Mouse (Mus musculus) heart, embryonic 11.5 days (tissue): Measurements from ENCODE around the gene Fam69a. TPM values are rescaled to one million over a fixed set of nuclear protein-coding genes. Genes with fewer than 3 reads are reported as not detected.

Source experiments
- ATAC-seq: fragments of 200-750 bp; cut with Nextera tagmentation; replicated peaks from 2 replicates; pipeline ENCODE4 v1.8.0; 2017; ENCODE audit warnings: moderate library complexity; ENCODE audit not compliant: insufficient number of reproducible peaks, low FRiP score, low TSS enrichment
- H3K27ac ChIP-seq: fragments of 300-500 bp; sonication (generic); 2 replicates; pipeline ENCODE4 v1.5.1; 2014; ENCODE audit warnings: mild to moderate bottlenecking, low read depth, low read length
- H3K27me3 ChIP-seq: fragments of 300-500 bp; sonication (generic); 2 replicates; pipeline ENCODE4 v1.6.1; 2014; ENCODE audit warnings: mild to moderate bottlenecking, low read length, mixed read lengths; ENCODE audit not compliant: control insufficient read depth, insufficient read depth
- H3K36me3 ChIP-seq: fragments of 300-500 bp; sonication (generic); 2 replicates; pipeline ENCODE4 v1.6.1; 2014; ENCODE audit warnings: mild to moderate bottlenecking, low read length, moderate library complexity, mixed read lengths; ENCODE audit not compliant: control insufficient read depth, insufficient read depth
- H3K4me1 ChIP-seq: fragments of 300-500 bp; sonication (generic); 2 replicates; pipeline ENCODE4 v1.6.1; 2014; ENCODE audit warnings: low read length; ENCODE audit not compliant: control insufficient read depth, insufficient read depth
- H3K4me2 ChIP-seq: fragments of 300-500 bp; sonication (generic); 2 replicates; pipeline ENCODE4 v1.6.1; 2014; ENCODE audit warnings: mild to moderate bottlenecking, moderate library complexity
- H3K4me3 ChIP-seq: fragments of 300-500 bp; sonication (generic); 2 replicates; pipeline ENCODE4 v1.5.1; 2014; ENCODE audit warnings: low read depth, low read length
- H3K9ac ChIP-seq: fragments of 300-500 bp; sonication (generic); 2 replicates; pipeline ENCODE4 v1.6.1; 2014; ENCODE audit warnings: mild to moderate bottlenecking, low read depth, low read length, moderate library complexity
- H3K9me3 ChIP-seq: fragments of 300-500 bp; sonication (generic); replicated peaks from 2 replicates; pipeline ENCODE4 v1.6.1; 2016; ENCODE audit warnings: low read length; ENCODE audit not compliant: control insufficient read depth
- WGBS: fragments of 180-500 bp; shearing (Covaris S2); extraction: QIAGEN DNeasy Blood & Tissue Kit; methylation state at CpG from one replicate; pipeline ENCODE4 v1.1.7; 2014; ENCODE audit not compliant: insufficient replicate concordance; 5-methylcytosine and 5-hydroxymethylcytosine counted together
- polyA plus RNA-seq: library from polyadenylated mRNA; unstranded; fragments of >200 nt; fragmentation: Nextera tagmentation; extraction: Ambion mirVana; gene quantifications from 2 replicates; pipeline ENCODE4 v1.2.1, GENCODE M21; 2014

The Fam69a gene
- polyA plus RNA-seq, 1 experiment from 2014 or later = 20.0 TPM

DNA sequence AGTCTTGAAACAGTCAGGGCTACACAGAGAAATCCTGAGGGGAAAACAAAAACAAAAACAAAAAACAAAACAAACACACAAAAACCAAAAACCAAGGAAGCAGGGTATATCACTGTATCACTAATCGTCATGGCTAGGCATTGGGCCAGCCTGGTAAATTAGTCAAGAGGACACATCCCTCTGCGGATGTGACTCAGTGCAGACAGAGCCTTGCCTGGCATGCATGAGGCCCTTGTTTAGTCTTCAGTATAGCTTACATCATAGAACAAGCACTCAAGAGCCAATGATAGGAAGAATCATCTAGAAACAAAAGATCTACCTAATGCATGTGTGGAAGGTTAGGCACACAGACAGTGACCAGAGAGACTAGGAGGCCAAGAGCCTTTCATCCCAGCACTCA lies 9.1 kb upstream of the Fam69a start:
- WGBS = 68% methylated on average over 2 of the region's 2 CpGs
- no peak overlapping the region for H3K9ac ChIP-seq
- no peaks in the 10 kb centered on the region for H3K4me1 ChIP-seq
- H3K4me2 ChIP-seq = no peak overlapping the region
- H3K27ac ChIP-seq = no peak overlapping the region
- no peaks in the 10 kb centered on the region for H3K9me3 ChIP-seq
- no peaks in the 10 kb centered on the region for H3K36me3 ChIP-seq
- no peak for ATAC-seq
- no peak overlapping the region for H3K4me3 ChIP-seq
- no peaks in the 10 kb centered on the region for H3K27me3 ChIP-seq

DNA sequence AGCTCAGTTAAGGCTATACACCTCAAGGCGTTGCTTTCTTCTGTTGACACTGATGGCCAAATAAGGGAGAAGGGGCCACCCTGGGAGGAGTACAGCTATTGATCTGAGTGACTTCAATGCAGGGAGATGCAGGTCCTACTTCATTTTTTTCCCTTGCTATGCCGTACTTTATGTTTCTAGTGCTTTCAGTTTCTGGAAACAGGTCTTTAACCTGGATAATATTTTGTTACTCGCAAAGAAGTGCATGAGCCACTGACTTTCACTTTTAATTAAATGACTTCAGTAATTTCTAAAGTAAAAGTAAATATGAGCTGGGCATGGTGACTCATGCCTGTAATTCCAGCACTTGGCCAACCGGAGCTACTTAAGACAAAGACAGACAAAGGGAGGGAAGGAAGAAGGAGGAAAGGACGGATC lies 958 bp upstream of the Fam69a start:
- peak overlapping the region; percentile 86 for H3K27ac ChIP-seq
- peak overlapping the region; percentile 81 for H3K9ac ChIP-seq
- H3K4me3 ChIP-seq = peak overlapping the region; percentile 84
- no peaks in the 10 kb centered on the region for H3K36me3 ChIP-seq
- peak overlapping the region; percentile 92 for H3K4me2 ChIP-seq
- no peaks in the 10 kb centered on the region for H3K27me3 ChIP-seq
- no peaks in the 10 kb centered on the region for H3K4me1 ChIP-seq
- no peaks in the 10 kb centered on the region for H3K9me3 ChIP-seq
- WGBS = 16% methylated on average over 5 of the region's 5 CpGs
- no peak for ATAC-seq

DNA sequence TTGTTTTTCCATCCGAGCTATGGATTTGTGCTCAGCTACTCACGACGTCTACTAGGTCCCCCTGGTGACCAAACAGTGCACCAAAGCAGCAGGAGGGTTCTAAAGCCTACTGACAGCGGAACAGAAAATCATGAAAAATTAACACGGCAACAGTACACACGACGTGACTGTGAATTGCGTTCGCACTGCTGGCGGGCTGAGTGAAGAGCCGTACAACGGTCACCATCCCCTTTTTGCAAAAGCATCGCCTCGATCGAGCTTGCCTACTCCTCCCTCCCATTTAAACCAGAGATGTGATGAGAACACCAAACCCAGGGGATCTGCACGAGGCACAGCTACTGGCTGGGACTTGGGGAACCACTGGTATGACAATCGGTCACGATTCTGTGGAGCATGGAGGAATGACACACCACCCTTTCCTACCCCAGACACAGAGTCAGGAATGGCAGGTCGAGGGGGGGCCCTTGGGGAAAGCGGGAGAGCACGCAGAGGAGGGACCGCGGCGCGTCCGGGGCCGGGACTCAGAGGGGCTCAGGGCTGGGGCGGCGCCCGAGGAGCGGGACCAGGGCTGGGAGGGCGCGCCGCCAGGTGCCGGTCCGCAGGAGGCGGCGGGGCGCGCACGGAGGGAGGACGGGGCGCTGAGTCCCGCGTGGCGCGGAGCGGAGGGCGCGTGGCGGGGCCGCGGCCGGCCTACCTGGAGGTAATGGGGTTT lies 474 bp downstream of the Fam69a start:
- no peaks in the 10 kb centered on the region for H3K4me1 ChIP-seq
- peak overlapping the region; percentile 84 for H3K27ac ChIP-seq
- H3K9ac ChIP-seq = peak overlapping the region; percentile 86
- no peaks in the 10 kb centered on the region for H3K9me3 ChIP-seq
- H3K27me3 ChIP-seq = no peaks in the 10 kb centered on the region
- ATAC-seq = peak; percentile 83
- no peaks in the 10 kb centered on the region for H3K36me3 ChIP-seq
- peak overlapping the region; percentile 92 for H3K4me2 ChIP-seq
- 1% methylated on average over 39 of the region's 54 CpGs for WGBS
- H3K4me3 ChIP-seq = peak overlapping the region; percentile 84

DNA sequence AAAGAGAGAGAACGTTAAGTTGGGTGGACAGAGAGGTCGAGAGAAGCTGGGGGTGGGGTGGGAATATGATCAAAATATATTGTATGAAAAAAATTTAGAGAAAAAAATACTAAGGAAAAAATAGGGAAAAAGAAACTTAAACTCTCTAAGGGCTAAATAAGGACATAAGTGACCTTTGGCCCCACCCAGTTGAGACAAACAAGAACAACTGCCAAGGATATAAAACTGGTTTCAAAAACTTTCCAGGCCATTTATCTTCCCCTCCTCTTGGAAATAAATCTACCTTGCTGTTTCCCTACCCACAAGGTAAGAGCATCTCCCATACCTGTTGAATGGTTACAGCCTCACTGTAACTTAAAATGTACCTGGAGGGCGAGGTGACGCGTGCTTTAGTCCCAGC lies 2.9 kb downstream of the Fam69a start:
- WGBS = 91% methylated on average over 5 of the region's 5 CpGs
- Histone ChIP-seq H3K36me3 (no peaks in the 10 kb centered on the region), H3K9me3 (no peaks in the 10 kb centered on the region), H3K27me3 (no peaks in the 10 kb centered on the region), H3K4me1 (no peaks in the 10 kb centered on the region), H3K9ac (no peak overlapping the region), H3K4me3 (no peak overlapping the region), H3K27ac (no peak overlapping the region), H3K4me2 (no peak overlapping the region)
- ATAC-seq = no peak

DNA sequence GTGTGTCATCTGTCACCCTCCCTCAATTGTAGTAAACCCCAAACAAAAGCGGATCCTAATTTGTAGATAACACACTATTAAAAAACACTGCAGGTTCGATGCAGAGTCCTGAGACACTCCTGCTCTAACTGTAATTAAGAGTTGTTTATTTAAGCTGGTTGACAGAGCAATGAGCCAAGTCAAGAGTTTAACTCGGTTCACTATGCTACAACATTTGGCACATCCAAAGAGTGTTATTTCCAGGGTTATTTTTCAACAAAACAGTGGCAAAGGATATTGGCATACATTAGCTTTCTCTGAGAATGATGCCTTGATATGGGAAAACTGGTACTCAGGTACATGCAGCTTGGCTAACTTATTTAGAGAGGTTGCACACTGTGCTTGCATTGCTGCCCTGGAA lies 4.9 kb downstream of the Fam69a start:
- H3K27me3 ChIP-seq = no peaks in the 10 kb centered on the region
- H3K4me1 ChIP-seq = peaks cover 3% of the 10 kb centered on the region; the same call in 1 of the 2 replicates
- H3K4me2 ChIP-seq = no peak overlapping the region
- no peak for ATAC-seq
- no peak overlapping the region for H3K4me3 ChIP-seq
- no peaks in the 10 kb centered on the region for H3K9me3 ChIP-seq
- H3K27ac ChIP-seq = no peak overlapping the region
- no peaks in the 10 kb centered on the region for H3K36me3 ChIP-seq
- WGBS = 70% methylated on average over 3 of the region's 3 CpGs
- no peak overlapping the region for H3K9ac ChIP-seq

DNA sequence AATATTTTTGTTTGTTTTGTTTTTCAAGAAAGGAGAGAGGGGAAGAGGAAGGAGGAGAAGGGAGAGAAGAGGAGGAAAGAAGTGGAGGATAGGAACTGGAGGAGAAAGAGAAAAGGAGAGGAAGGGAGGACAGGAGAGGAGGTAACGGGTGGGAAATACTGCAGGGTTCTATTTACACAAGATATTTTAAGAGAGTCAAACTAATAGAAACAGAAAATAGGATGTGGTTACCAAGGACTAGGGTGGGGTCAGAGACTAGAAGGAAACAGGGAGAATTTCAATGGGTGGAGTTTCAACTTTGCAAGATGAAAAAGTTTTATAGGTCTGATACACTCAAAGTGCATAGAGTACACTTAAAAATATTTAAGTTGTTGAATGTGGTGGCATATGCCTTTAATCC lies 7.0 kb downstream of the Fam69a start:
- H3K4me1 ChIP-seq = peaks cover 3% of the 10 kb centered on the region; the same call in 1 of the 2 replicates
- no peak overlapping the region for H3K27ac ChIP-seq
- no peak for ATAC-seq
- H3K4me2 ChIP-seq = no peak overlapping the region
- no peaks in the 10 kb centered on the region for H3K27me3 ChIP-seq
- H3K4me3 ChIP-seq = no peak overlapping the region
- no peak overlapping the region for H3K9ac ChIP-seq
- no peaks in the 10 kb centered on the region for H3K9me3 ChIP-seq
- 83% methylated on average over 1 of the region's 1 CpGs for WGBS
- no peaks in the 10 kb centered on the region for H3K36me3 ChIP-seq

DNA sequence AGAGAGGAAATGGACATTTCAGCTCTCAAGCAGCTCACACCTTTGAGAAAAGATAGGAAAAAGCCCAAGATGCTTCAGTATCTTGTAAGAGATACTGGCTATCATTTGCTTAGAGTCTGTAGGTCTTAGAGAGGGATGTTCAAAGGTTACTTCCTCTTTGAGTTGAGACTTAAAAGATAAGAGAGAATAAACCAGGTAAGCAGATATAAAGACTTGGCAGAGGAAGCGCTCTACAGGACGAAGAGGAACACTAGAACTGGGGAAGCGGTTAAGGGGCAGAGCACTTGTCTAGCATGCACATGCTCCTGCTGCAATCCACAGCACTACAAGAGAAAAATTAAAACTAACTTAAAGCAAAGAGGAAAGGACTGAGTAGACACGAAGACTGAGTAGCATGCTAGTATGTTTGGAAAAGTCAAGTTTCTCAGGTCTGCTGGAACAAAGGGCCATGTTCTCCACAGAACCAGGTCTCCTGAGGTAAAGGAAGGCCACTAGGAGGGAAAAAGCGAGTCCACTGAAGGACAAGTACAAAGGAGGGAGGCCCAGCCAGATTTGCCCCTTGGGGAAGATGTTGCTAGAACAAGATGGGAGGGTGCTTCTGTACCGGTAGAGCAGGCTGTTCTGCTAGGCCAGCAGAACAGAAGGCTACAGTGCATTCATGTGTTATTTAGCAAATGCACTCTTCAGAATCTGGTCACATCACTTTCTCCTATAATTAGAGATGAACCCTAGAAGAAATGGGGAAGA lies 8.4 kb downstream of the Fam69a start:
- Histone ChIP-seq H3K9me3 (no peaks in the 10 kb centered on the region), H3K27me3 (no peaks in the 10 kb centered on the region), H3K9ac (no peak overlapping the region), H3K4me2 (no peak overlapping the region), H3K27ac (no peak overlapping the region), H3K4me1 (peaks cover 3% of the 10 kb centered on the region), H3K36me3 (no peaks in the 10 kb centered on the region), H3K4me3 (no peak overlapping the region)
- WGBS = 77% methylated on average over 6 of the region's 6 CpGs
- no peak for ATAC-seq

DNA sequence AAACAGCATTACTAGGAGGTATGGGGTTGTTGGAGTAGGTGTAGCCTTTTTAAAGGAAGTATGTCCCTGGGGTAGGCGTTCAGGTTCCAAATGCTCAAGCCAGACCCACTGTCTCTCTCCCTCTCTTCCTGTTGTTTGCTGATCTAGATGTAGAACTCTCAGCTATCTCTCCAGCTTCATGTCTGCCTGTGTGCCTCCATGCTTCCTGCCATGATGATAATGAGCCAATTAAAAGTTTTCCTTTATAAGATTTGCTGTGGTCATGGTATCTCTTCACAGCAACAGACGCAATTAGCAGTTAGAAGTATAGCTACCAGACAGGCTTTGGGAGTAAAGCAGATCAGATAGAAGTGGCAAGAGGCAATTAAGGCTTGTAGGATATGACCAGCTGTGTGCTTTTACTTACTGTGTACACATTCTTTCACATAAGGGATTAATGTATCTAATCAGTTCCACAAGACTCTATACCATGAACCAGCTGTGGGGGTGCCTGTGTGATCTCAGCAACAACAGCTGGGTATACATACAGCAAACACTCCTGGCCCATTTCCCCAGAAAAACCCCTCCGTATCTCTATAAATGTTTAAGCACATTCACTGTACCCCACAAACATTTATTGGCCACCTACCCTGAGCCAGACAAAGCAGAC lies 9.1 kb downstream of the Fam69a start:
- H3K4me2 ChIP-seq = no peak overlapping the region
- WGBS = 64% methylated on average over 3 of the region's 3 CpGs
- ATAC-seq = no peak
- H3K36me3 ChIP-seq = no peaks in the 10 kb centered on the region
- H3K27ac ChIP-seq = no peak overlapping the region
- no peaks in the 10 kb centered on the region for H3K27me3 ChIP-seq
- peaks cover 9% of the 10 kb centered on the region for H3K4me1 ChIP-seq
- no peaks in the 10 kb centered on the region for H3K9me3 ChIP-seq
- no peak overlapping the region for H3K9ac ChIP-seq
- no peak overlapping the region for H3K4me3 ChIP-seq
